Mouse (Mus musculus) spleen, postnatal 14 days (tissue): ENCODE data around the gene Snx3.

Experiments used
- DNase-seq, 2 experiments: peaks; one replicate each; pipeline ENCODE4 v3.0.0; 2021 to 2022; ENCODE audit warnings: low spot score in 2 of 2

Snx3 gene

DNA sequence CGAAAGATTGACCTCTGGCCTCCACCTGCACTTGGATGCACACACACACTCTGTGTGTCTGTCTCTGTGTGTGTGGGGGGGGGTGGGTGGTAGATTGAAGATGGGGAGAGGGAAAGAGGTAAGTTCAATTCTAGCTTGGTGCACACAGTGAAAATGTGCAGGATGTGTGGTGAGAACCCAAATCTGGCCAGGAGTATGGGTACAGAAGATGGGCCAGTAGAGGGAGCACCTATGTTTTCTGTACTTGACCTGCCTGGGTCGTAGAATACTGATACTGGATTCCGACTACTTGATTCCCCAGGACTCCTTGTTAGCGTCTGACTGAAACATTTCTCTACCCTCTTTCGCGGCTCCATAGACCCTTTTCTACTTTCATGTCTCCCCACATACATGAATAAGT lies 8.3 kb downstream of the Snx3 start:
- DNase-seq: no peak

DNA sequence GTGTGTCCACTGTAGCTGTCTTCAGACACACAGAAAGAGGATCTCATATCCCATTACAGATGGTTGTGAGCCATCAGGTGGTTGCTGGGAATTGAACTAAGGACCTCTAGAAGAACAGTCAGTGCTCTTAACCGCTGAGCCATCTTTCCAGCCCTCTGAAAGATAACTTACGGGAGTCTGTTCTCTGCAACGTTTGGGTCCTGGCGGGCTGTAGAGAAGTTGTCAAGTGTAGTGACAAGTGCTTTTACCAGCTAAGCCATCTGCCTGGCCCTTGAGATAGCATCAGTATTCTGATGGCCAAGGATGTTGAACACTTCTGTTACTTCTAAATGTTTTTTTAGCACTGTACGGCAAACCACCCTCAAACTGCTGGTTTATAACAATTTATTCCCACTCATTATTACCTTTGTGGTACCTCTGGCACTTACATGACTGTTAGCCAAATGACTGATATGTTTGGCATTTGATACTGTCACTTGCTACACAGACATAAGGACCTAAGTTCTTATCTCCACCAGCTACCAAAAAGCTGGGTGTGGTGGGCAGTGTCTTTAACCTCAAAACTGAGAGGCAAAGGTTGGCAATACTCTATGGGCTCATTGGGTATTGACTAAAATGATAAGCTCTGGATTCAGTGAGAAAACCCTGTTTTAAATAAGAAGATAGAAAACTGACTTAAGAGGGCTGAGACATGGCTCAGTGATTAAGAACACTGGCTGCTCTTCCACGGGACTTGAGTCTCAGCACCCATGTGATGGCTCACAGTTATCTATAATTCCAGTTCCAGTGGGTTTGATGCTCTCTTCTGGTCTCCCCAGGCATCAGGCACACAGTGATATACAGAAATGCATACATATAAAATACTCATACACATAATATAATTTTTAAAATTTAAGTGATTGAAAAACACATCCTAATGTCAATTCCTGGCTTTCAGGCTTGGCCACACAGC lies 9.6 kb downstream of the Snx3 start:
- DNase-seq: no peak

DNA sequence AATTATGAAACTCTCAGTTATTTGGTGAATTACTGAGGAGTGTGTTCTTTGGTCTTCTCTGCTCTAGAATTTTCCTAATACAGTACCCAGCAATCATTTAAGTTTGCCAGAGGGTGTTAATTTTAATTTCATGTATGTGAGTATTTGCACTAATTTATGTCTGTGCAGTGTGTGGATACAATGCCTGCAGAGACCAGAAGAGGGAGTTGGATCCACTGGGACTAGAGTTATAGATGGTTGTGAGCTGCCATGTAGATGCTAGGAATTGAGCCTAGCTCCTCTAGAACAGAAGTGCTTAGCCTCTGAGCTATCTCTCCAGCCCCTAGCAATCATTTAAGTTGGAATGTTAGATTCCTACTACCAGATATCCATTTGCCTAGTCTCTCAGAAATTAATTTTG lies 12.3 kb downstream of the Snx3 start:
- no peak for DNase-seq

DNA sequence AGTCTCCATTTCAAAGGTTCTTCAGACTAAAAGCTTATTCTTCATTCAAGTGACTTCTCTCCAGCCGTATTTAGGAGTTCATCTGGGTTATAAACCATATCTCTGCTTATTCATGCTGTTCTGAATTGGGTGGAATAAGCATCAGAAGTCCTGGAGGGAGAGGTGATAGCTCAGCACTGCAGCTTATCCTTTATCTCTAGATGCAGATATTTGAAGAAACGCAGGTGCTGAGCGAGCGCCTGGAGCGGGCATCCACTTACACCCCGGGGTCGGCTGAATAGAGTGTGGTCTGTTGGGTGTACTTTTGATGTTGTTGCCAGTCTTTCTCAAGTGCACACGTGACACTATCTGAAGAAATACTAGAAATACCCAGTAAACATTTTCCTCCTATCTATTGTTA lies 16.5 kb downstream of the Snx3 start:
- no peak for DNase-seq

DNA sequence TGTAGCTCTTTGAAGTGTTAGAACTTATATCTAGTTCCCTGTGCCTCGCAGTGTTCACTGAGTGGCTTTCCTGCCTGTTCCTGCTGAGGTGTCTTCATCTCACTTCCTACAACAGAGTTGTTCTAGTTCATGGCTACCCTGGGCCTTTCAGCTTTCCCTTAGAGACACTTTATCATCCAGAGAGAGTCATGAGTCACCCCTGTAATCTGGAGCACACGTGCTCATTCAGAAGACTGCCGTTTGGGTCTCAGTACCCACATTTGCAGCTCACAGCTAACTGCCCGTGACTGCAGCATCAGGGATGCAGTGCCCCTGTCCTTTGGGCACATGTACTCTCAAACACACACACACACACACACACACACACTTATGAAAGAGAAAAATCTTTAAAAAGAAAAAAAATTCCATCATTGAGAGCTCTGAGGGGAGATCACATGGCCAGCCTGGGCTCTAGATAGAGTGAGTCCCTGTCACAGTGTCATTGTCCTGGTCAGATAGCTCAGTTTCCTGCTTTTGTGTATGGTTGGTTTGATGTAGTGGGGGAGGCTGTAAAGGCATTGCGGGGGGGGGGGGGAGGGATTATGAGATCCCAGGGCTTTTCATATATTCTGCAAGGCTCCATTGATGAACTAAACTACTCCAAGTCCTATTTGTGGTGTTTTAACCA lies 19.6 kb downstream of the Snx3 start:
- no peak for DNase-seq

DNA sequence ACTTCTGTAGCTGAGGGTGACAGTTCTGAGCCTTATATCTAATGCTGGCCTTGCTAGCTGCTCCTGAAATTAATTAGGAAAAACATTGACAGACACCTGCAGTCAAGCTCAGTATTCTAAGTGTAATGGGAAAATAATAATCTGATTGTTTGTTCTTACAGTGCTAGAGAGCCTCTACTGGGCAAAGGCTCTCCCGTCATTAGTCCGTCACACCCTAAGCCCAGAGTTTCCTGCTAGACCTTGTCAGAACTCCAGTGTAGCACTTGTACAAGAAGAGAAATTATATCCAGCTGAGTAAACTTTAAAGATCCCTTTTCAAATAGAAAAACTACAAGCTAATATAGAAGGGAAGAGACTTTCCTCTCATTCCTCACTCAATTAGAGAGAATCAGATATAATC lies 21.1 kb downstream of the Snx3 start:
- DNase-seq: no peak

DNA sequence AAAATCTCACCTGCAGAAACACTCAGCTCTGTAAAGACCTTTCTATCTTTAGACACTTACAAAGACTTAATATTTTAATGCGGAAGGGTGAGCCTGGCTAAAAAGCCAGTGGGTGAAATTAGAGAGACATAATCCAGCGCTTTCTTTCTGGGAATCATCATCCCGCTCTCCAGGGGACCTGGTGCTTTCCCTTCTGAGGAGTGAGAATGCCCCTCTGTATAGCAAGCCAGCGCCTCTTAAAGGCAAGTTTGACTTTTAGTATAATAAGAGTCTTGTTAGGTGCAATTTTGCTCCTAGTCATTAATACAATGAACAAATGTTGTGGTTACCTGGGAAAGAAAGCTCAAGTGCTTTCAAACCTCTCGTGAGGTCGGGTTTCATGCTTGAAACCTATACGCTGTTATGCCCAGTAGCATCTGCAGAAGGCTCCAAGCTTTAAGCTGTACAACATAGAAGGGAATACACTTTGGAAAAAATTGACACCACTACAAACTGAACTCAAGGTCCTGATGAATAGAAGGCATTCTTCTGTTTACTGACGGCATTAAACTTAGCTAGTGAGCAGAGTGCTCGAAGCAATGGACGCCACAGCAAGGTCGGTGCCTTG lies 21.8 kb downstream of the Snx3 start:
- DNase-seq: no peak

DNA sequence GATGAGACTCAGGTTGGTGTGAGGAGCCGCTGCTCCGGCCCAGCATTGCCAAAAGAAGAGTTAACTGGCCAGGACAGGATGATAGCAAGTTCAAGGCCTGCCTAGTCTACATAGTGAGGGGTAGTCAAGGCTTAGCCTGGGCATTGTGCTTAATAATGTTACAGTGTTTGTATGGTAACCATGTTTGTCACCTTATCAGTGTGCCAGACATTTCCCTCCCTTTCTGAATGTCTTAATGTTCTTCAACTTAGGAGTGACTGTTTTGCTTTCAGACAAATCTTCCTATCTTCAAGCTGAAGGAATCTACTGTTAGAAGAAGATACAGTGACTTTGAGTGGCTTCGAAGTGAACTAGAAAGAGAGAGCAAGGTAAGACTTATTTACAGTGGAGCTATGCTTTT lies 23.9 kb downstream of the Snx3 start:
- DNase-seq: no peak

DNA sequence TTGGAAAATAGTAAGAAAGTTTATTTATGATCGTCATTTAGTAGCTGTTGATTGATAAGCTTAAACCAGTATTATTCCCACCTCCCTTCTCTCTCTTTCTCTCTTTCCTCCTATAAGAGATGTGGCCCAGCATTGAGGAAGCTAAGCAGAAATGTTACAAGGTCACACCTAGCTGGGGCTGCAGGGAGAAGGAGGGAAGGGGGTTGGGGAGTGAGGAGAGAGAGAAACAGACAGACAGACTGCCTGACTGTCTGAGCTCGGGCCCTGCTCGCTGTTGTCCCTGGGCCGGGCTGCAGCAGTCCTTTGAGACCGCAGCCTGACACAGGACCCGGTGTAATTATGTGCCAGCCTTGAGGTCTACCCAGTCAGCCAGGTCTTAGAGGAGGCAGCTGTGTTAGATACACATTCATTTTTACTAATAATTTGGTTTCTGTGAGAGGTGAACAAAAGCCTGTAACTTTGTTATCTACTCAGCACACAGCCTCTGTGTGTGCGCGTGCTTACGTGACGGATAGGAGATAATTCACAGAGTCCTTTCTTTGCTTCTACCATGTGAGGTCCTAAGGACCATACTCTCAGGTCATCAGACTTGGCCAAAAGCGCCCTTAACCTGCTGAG lies 32.1 kb downstream of the Snx3 start:
- no peak for DNase-seq

DNA sequence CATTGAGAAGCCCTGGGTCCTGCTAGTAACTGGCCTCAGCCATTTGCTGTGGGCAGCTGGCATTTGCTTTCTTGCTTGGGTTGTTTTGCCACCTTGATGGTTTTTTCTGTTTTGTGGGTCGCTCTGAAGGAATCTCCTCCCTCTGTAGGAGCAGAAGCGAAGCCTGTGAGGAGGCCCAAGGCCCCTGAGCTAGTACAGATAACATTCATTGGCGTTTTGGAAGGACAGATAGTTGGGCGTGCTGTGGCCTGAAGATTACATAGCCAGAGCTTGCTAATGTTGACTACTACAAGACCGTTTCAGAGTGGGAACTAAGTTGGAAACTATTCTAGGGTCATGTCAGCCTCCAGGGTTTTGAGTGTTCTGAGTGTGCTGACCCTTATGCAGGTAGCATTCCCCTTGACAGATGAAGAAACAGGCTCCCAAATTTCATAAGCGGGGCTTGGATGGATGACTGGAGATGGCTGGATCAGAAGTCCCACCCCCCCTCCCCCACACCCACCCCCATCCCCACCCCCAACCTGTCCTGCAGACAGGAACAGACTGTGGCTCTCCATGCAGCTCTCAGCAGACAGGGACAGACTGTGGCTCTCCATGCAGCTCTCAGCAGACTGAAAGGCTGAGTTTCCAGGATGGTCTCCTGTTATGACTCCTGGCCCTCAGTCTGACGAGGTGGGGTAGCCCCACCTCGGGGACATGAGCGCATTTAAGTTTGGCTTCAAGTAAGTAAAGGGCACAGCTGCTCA lies 35.9 kb downstream of the Snx3 start:
- no peak for DNase-seq

DNA sequence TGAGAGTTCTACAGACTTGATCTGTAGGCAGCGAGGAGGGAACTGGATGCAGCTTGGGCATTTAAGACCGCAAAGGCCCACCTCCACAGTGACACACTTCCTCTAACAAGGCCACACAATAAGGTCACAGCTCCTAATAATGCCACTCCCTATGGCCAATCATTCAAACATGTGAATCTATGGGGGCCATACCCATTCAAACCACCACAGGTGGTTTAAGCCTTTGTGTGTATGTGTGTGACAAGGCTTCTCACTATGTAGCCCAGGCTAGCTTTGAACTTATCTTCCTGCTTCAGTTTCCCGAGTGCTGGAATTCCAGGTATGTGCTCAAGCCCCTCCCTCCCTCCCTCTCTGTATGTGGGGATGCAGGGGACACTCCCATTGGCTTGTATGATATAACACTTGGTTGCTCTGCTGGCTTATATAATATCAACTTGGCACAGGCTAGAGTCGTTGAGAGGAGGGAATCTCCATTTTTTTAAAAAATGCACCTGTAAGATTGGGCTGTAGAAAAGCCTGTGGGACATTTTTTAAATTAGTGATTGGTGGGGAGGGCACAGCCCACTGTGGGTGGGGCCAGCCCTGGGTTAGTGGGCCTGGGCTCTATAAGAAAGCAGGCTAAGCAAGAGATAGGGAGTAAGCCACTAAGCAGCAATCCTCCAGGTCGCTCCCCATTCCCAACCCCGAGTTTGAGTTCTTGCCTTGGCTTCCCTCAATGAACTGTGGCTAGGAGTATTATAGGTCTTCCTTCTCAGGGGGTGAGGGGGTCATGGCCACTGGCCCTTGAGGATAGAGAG lies 44.1 kb downstream of the Snx3 start:
- DNase-seq: no peak

DNA sequence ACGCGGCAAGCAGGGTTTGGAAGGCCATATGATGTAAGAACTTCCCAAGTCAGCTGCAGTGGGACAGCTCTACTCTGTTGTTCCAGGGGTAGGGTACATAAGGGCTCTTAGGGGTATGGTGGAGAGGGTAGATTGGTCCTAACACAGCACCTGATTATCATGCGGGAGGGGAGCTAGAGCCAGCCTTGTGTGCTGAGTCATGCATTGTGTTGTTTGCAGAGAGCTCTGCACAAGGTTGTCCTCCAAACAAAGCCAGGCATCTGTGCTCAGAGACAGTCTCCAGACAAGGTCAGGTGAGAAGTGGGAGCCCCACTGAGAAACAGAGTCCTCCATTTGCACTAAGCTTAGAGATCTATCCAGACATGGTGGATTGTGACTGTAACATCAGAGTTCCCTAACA lies 44.7 kb downstream of the Snx3 start:
- no peak for DNase-seq

DNA sequence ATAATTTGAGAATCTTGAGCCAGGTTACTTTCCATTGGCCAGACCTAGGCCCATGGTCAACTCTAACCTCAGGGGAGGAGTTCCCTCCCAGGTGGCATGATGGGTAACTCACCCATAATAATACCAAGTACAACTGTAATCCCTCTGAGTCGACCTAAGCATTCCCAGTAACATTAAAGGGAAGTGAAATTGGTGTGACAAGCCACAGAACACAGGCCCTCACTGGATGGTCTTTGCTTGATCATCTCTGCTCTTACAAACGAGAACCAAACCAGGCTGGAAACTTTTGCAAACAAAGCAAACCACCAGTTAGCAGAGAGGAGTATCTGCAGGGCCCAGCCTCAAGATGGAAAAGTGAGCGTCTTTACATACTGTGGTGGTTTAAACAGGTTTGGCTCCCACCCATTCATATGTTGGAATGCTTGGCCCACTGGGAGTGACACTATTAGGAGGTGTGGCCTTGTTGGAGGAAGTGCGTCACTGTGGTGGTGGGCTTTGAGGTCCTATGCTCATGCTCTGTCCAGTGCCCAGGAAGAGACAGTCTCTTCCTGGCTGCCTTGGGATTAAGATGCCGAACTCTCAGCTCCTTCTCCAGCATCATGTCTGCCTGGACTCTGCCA lies 57.9 kb downstream of the Snx3 start:
- no peak for DNase-seq

DNA sequence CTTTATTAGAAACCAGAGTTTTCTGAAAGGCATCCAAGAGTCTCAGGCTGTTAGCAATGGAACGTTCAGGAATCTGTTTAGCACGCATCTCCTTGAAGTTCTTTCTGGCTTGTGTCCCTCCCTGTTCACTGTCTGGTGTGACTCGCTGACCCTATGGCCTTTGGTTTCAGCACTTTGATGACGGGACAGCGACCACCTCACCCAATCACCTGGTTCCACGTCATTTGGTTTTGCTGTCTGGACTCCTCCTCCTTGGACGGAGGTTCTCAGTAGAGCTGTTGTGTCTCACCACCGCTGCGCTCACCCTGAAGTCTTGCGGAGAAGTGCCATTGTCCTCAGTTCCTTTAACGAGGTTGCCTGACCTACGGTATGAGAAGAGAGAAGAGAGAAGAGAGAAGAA lies 60.4 kb downstream of the Snx3 start:
- no peak for DNase-seq

DNA sequence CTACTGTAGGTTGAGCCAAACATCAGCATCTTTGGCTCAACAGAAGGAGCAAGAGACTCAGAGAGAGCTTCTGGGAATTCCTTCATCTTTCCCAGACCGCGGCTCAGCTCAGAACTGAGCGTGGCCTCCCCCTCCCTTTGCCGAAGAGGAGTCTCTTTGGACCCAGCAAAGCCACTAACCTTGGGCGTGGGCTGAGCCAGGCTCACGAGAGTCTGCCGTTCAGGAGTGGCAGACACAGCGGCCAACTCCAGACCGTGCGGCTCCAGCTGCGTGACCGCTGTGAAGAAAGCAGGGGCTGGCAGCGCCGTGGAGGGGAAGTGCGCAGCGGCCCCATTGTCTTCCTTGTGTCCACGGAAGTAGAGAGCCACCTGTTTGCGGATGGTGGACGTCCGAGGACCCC lies 70.7 kb downstream of the Snx3 start:
- DNase-seq: no peak

DNA sequence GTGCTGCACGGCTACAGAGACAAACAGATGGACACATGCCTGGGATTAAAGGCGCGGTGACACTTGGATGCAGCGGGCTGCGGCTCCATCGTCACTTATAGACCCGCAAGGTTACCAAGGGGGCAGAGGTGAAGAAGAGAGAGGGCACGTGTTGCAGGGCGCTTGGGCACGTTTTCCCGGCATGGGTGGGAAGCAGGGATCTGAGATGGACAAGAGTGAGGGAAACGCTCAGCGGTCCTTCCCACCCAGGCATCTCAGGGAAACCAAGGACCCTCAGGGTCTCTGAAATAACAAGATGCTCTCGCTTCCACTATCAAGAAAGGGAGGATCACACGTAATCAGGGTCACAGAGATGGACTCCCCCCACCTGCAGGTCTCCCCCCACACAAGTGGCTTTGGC lies 71.1 kb downstream of the Snx3 start:
- DNase-seq: no peak

DNA sequence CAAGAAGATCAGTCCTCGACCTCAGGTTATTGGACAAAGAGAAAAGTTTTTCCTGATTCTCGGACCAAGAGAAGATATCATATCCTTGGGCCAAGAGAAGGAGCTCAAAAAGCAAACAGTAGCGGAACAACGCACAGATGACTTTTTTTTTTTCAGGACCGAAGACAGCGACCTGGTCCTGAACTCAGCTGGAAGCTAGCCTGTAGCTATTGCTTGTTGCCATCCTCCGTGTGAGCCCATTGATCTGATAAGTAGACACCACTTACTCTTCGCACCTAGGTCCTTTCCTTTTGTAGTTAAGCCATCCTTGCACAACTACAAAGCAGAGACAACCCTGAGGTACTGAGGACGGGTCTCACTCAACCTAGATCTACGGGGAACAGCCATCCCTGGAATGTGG lies 72.8 kb downstream of the Snx3 start:
- DNase-seq: no peak

DNA sequence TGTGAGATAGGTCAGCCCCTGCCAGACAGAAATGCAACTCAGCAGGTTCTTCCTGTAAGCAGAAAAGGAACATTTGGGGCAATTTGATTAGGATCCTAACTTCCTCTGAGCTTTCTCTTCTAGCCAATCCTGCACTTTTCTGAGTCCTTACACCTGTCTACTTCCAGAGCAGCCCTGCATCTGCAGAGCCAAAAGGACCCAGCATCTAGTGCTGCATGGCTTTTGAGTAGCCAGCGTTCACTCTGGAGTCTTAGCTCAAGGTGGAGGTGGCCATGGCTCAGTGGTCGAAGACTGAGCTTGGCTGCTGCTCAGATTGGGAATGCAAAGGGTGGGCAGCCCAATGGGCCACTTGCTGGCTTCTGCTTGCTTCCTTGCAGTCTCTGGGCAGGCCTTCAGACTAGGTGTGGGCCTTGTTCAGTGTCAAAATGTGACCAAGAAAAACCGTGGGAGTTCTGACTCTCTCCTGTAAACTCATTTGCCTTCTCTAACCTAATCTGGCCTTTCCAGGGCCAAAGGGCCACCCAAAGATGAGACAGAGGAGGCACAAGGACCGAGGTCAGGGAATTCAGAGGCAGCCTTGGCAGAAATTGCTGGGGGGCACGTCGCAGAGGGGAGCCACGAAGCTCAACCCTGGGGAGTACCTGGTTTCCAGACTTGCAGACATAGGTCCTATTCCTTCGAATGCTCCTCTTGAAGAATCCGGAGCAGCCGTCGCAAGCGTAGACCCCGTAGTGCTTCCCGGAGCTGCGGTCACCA lies 75.9 kb downstream of the Snx3 start:
- no peak for DNase-seq

DNA sequence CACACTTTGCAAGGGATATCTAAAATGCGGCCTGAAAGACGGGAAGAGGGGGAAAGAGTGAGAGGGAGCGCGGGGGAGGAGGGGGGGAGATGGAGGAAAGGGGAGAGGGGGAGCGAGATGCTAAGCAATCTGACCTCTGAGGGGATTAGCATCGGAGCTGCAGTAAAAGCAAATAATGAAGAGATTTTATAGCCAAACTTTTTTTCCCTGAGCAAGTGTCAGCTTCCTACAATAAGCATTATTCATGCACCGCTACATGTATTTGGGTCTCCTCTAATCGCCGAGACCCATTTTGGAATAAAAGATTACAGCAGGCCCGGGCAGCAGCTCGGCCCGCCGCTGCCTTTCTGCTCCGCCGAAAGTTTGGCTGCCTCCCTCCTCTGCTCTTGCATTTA lies 76.4 kb downstream of the Snx3 start:
- DNase-seq: no peak
